Mouse (Mus musculus) intestine, postnatal 0 days (tissue): ENCODE results near the gene Pou2f2. TPM values are rescaled to one million over a fixed set of nuclear protein-coding genes. Genes with fewer than 3 reads are reported as not detected.

Experiments used
- ATAC-seq: fragments of 200-750 bp; cut with Nextera tagmentation; 2 replicates; pipeline ENCODE4 v1.8.0; 2017; ENCODE audit warnings: mild to moderate bottlenecking, moderate TSS enrichment, moderate library complexity
- H3K27ac ChIP-seq: fragments of 300-500 bp; sonication (generic); 2 replicates; pipeline ENCODE4 v1.5.1; 2014; ENCODE audit warnings: mild to moderate bottlenecking, low read depth, low read length, moderate library complexity
- H3K27me3 ChIP-seq: fragments of 300-500 bp; sonication (generic); replicated peaks from 2 replicates; pipeline ENCODE4 v1.6.1; 2014; ENCODE audit warnings: low read length, mixed read lengths; ENCODE audit not compliant: control insufficient read depth, insufficient read depth
- H3K36me3 ChIP-seq: fragments of 300-500 bp; sonication (generic); 2 replicates; pipeline ENCODE4 v1.6.1; 2014; ENCODE audit warnings: mild to moderate bottlenecking, moderate library complexity; ENCODE audit not compliant: control insufficient read depth, insufficient read depth
- H3K4me1 ChIP-seq: fragments of 300-500 bp; sonication (generic); replicated peaks from 2 replicates; pipeline ENCODE4 v1.6.1; 2014; ENCODE audit warnings: antibody characterized with exemption, low read length, mixed read lengths; ENCODE audit not compliant: control insufficient read depth, insufficient read depth
- H3K4me2 ChIP-seq: fragments of 300-500 bp; sonication (generic); replicated peaks from 2 replicates; pipeline ENCODE4 v1.6.1; 2014; ENCODE audit warnings: low read depth, mild to moderate bottlenecking, moderate library complexity
- H3K4me3 ChIP-seq: fragments of 300-500 bp; sonication (generic); 2 replicates; pipeline ENCODE4 v1.5.1; 2014; ENCODE audit warnings: low read depth, low read length
- H3K9ac ChIP-seq: fragments of 300-500 bp; sonication (generic); 2 replicates; pipeline ENCODE4 v1.6.1; 2014; ENCODE audit warnings: mild to moderate bottlenecking, low read depth, low read length
- H3K9me3 ChIP-seq: fragments of 300-500 bp; sonication (generic); 2 replicates; pipeline ENCODE4 v1.6.1; 2016; ENCODE audit warnings: mixed run types; ENCODE audit not compliant: control insufficient read depth
- CTCF ChIP-seq: sonication (generic); IDR thresholded peaks from 2 replicates; pipeline ENCODE4 v1.5.1; 2016; ENCODE audit warnings: low read depth, mild to moderate bottlenecking, control low read depth, antibody characterized with exemption, moderate library complexity
- WGBS: fragments of 180-500 bp; shearing (Covaris S2); extraction: QIAGEN DNeasy Blood & Tissue Kit; methylation state at CpG from one replicate; pipeline ENCODE4 v1.1.7; 2014; 5-methylcytosine and 5-hydroxymethylcytosine counted together
- polyA plus RNA-seq: library from polyadenylated mRNA; unstranded; fragments of >200 nt; fragmentation: Nextera tagmentation; extraction: Ambion mirVana; gene quantifications from 2 replicates; pipeline ENCODE4 v1.2.1, GENCODE M21; 2015

Gene Pou2f2
- polyA plus RNA-seq, 1 experiment from 2014 or later, result 0.53 TPM

GRCm38 (mm10) chr7:25129390-25129979 lies 50.0 kb downstream of the Pou2f2 start:
- no peak for ATAC-seq
- no peaks in the 10 kb centered on the region for H3K4me1 ChIP-seq
- peaks cover 27% of the 10 kb centered on the region for H3K27me3 ChIP-seq
- WGBS, result 56% methylated on average over 13 of the region's 13 CpGs
- H3K9ac ChIP-seq, result no peak overlapping the region
- H3K9me3 ChIP-seq, result no peaks in the 10 kb centered on the region
- H3K4me2 ChIP-seq, result no peak overlapping the region
- H3K36me3 ChIP-seq, result no peaks in the 10 kb centered on the region
- TF ChIP-seq CTCF, result no peak
- H3K4me3 ChIP-seq, result no peak overlapping the region
- H3K27ac ChIP-seq, result no peak overlapping the region

DNA sequence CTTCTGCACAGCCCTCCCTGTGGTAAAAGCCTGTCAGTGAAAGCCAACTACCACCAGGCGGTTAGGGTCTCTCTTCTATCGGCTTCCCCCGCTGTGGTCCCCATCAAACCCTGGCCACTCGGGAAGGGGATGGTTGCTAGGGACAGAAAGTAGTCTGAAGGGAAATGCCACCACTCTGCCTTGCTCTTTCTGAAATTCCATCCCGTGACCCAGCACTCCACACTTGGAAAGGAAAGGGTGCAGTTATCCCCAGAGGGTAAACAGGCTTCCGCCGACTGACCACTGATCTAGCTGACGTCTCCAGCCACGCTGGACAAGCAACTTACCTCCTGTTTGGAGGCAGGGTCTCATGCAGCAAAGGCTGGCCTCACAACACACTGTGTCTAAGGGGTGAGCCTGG lies 51.6 kb downstream of the Pou2f2 start:
- no peak for ATAC-seq
- H3K27me3 ChIP-seq, result peaks cover 18% of the 10 kb centered on the region
- no peaks in the 10 kb centered on the region for H3K36me3 ChIP-seq
- no peak overlapping the region for H3K4me3 ChIP-seq
- WGBS, result 55% methylated on average over 9 of the region's 9 CpGs
- H3K9me3 ChIP-seq, result no peaks in the 10 kb centered on the region
- no peak overlapping the region for H3K9ac ChIP-seq
- H3K4me1 ChIP-seq, result no peaks in the 10 kb centered on the region
- H3K4me2 ChIP-seq, result no peak overlapping the region
- H3K27ac ChIP-seq, result no peak overlapping the region
- no peak for TF ChIP-seq CTCF

- no peak for TF ChIP-seq CTCF
Observed at GRCm38 (mm10) chr7:25125716-25126281, 53.7 kb downstream of the Pou2f2 start.

DNA sequence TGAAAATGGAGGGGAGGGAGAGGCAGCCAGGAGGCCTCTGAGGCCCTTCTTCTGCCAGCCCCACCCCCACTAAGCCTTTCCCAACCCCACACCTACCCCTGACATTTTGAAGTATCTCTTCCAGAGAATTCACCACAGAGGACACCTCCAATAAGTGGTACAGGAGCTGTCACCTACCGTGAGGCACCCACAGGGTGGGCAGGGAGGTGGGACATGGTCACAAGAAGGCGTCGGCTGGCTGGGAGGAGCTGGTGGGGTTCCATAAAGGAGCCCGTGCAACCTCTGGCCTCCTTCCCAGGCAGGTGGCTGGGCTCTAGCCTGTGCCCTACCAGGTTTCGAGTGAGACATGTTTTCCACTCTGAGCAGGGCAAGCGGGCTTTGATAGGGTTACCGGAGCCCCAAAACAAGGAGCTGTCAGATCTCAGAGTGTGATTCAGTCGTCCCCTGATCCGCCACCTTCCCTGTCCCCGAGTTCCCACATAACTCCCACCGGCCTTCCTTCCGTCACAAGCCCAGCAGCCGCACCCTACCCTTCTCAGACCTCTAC lies 58.2 kb downstream of the Pou2f2 start:
- H3K4me2 ChIP-seq, result no peak overlapping the region
- TF ChIP-seq CTCF, result no peak
- no peaks in the 10 kb centered on the region for H3K36me3 ChIP-seq
- no peak overlapping the region for H3K4me3 ChIP-seq
- H3K4me1 ChIP-seq, result no peaks in the 10 kb centered on the region
- H3K9ac ChIP-seq, result no peak overlapping the region
- H3K27me3 ChIP-seq, result no peaks in the 10 kb centered on the region
- ATAC-seq, result no peak
- 55% methylated on average over 13 of the region's 13 CpGs for WGBS
- no peaks in the 10 kb centered on the region for H3K9me3 ChIP-seq
- H3K27ac ChIP-seq, result no peak overlapping the region

More at GRCm38 (mm10) chr7:25125716-25126281, 53.7 kb downstream of the Pou2f2 start:
- H3K27me3 ChIP-seq, result no peaks in the 10 kb centered on the region
- ATAC-seq, result no peak
- no peaks in the 10 kb centered on the region for H3K4me1 ChIP-seq
- H3K4me2 ChIP-seq, result no peak overlapping the region
- no peaks in the 10 kb centered on the region for H3K9me3 ChIP-seq
- no peak overlapping the region for H3K4me3 ChIP-seq
- 69% methylated on average over 10 of the region's 10 CpGs for WGBS
- no peak overlapping the region for H3K9ac ChIP-seq
- H3K27ac ChIP-seq, result no peak overlapping the region
- H3K36me3 ChIP-seq, result no peaks in the 10 kb centered on the region

- Histone ChIP-seq H3K27ac (no peak overlapping the region), H3K4me2 (no peak overlapping the region), H3K27me3 (0 out of 2 replicates have a peak, but pooled peaks cover 3% of the 10 kb centered on the region), H3K9ac (no peak overlapping the region), H3K4me3 (no peak overlapping the region), H3K36me3 (no peaks in the 10 kb centered on the region), H3K9me3 (no peaks in the 10 kb centered on the region), H3K4me1 (no peaks in the 10 kb centered on the region)
- TF ChIP-seq CTCF, result no peak
- ATAC-seq, result no peak
- 61% methylated on average over 24 of the region's 25 CpGs for WGBS
Observed at GRCm38 (mm10) chr7:25120061-25120834, 59.3 kb downstream of the Pou2f2 start.

- 84% methylated on average over 16 of the region's 16 CpGs for WGBS
- ATAC-seq, result no peak
Observed at GRCm38 (mm10) chr7:25112956-25113603, 66.4 kb downstream of the Pou2f2 start.

More at GRCm38 (mm10) chr7:25112956-25113603, 66.4 kb downstream of the Pou2f2 start:
- Histone ChIP-seq H3K4me3 (no peak overlapping the region), H3K27me3 (0 out of 2 replicates have a peak, but pooled peaks cover 3% of the 10 kb centered on the region), H3K36me3 (no peaks in the 10 kb centered on the region), H3K9me3 (no peaks in the 10 kb centered on the region), H3K4me2 (no peak overlapping the region), H3K27ac (no peak overlapping the region), H3K4me1 (no peaks in the 10 kb centered on the region), H3K9ac (no peak overlapping the region)
- TF ChIP-seq CTCF, result no peak
